In the genomic region with DNA sequence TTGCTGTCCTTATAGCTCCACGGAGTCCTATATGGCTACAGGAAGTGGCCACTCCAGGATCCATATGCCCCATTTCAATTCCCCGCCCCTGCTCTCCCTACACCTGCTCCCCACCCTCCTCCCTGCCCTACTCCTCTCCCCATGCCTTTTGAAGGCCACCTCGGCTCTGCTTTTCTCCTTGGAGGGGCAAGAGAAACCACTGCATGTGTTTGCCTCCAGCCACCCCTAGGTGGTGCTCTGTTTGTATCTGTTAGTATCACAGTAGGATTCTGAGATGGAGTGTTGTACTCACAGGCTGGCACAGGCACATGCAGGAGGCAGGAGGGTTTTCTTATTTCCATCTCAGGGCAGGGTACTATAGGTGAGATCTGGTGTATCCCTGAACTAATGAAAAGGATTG, we compare ENCODE assay signal across 9 mouse cellular contexts.
DNase-seq lines count a peak whose midpoint lies in the region; ATAC-seq and TF ChIP-seq lines count a peak whose summit lies in the region.
"Had no signal": no experiment of that assay in that cellular context is flagged by ENCODE, and none has a peak within 500 bp of the region (broad histone marks: within the 10 kb centered on the region; RNA-seq: fewer than 3 reads in every experiment).

No protein-coding gene starts in this region.

- no peak overlapping the region for H3K4me2 ChIP-seq in liver, embryonic 12.5 days
- H3K4me2 ChIP-seq in forebrain, embryonic 14.5 days (ENCODE audit: low read length): no peak overlapping the region
- no peak overlapping the region for H3K4me2 ChIP-seq in neural tube, embryonic 12.5 days (replicated peaks)
- H3K4me2 ChIP-seq: liver, embryonic 13.5 days had no signal

- H3K9ac ChIP-seq in liver, embryonic 12.5 days: no peak overlapping the region
- no peak overlapping the region for H3K9ac ChIP-seq in forebrain, embryonic 14.5 days (ENCODE audit: low read length)
- no peak overlapping the region for H3K9ac ChIP-seq in neural tube, embryonic 12.5 days
- H3K9ac ChIP-seq: liver, embryonic 13.5 days had no signal

- no peak overlapping the region for H3K4me3 ChIP-seq in liver, embryonic 12.5 days
- H3K4me3 ChIP-seq in forebrain, embryonic 14.5 days (ENCODE audit: low read depth, low read length): no peak overlapping the region
- H3K4me3 ChIP-seq in limb, embryonic 10.5 days: no peak overlapping the region
- no peak overlapping the region for H3K4me3 ChIP-seq in neural tube, embryonic 12.5 days
- H3K4me3 ChIP-seq: liver, embryonic 13.5 days had no signal

- no peaks in the 10 kb centered on the region for H3K27me3 ChIP-seq in liver, embryonic 12.5 days (replicated peaks)
- H3K27me3 ChIP-seq in forebrain, embryonic 14.5 days (replicated peaks; ENCODE audit: control insufficient read depth, insufficient read depth, low read length): no peaks in the 10 kb centered on the region
- H3K27me3 ChIP-seq in limb, embryonic 10.5 days (ENCODE audit: low read depth, poor library complexity, severe bottlenecking): no peaks in the 10 kb centered on the region
- no peaks in the 10 kb centered on the region for H3K27me3 ChIP-seq in neural tube, embryonic 12.5 days (replicated peaks)
- H3K27me3 ChIP-seq: liver, embryonic 13.5 days had no signal

- H3K9me3 ChIP-seq in liver, embryonic 12.5 days (replicated peaks): no peaks in the 10 kb centered on the region
- no peaks in the 10 kb centered on the region for H3K9me3 ChIP-seq in forebrain, embryonic 14.5 days (replicated peaks; ENCODE audit: control insufficient read depth, low read length)
- H3K9me3 ChIP-seq in limb, embryonic 10.5 days (replicated peaks): no peaks in the 10 kb centered on the region
- H3K9me3 ChIP-seq in neural tube, embryonic 12.5 days: no peaks in the 10 kb centered on the region
- H3K9me3 ChIP-seq: liver, embryonic 13.5 days had no signal

- no peak overlapping the region for H3K27ac ChIP-seq in liver, embryonic 12.5 days
- no peak overlapping the region for H3K27ac ChIP-seq in forebrain, embryonic 14.5 days (ENCODE audit: low read depth, low read length)
- no peak overlapping the region for H3K27ac ChIP-seq in limb, embryonic 10.5 days
- H3K27ac ChIP-seq in neural tube, embryonic 12.5 days: no peak overlapping the region
- H3K27ac ChIP-seq: liver, embryonic 13.5 days had no signal

- no peaks in the 10 kb centered on the region for H3K36me3 ChIP-seq in liver, embryonic 12.5 days
- no peaks in the 10 kb centered on the region for H3K36me3 ChIP-seq in forebrain, embryonic 14.5 days (ENCODE audit: control insufficient read depth, insufficient read depth, low read length)
- no peaks in the 10 kb centered on the region for H3K36me3 ChIP-seq in limb, embryonic 10.5 days
- no peaks in the 10 kb centered on the region for H3K36me3 ChIP-seq in neural tube, embryonic 12.5 days
- H3K36me3 ChIP-seq: liver, embryonic 13.5 days had no signal

- peak; percentile 38 for DNase-seq in liver
- peak; percentile 71 for DNase-seq in brain, embryonic 14.5 days (ENCODE audit: low read depth)
- DNase-seq in forebrain, embryonic 14.5 days (ENCODE audit: low spot score): peak; percentile 73
- peak; percentile 18 to 54 for DNase-seq in kidney, adult 8-10 months
- DNase-seq in limb, embryonic 10.5 days (ENCODE audit: low spot score): peak; percentile 47
- DNase-seq in thymus, postnatal 0 days (ENCODE audit: low spot score): peak; percentile 44
- DNase-seq: liver, embryonic 13.5 days had no signal

- ATAC-seq in liver, embryonic 12.5 days: no peak
- ATAC-seq in forebrain, embryonic 14.5 days: peak; percentile 60; the same call in 1 of the 2 replicates
- ATAC-seq in neural tube, embryonic 12.5 days (ENCODE audit: low FRiP score, low read depth): 0 out of 2 replicates have a peak, but pooled peaks have one; percentile 25

- H3K4me1 ChIP-seq in liver, embryonic 12.5 days: no peaks in the 10 kb centered on the region
- no peaks in the 10 kb centered on the region for H3K4me1 ChIP-seq in forebrain, embryonic 14.5 days (ENCODE audit: control insufficient read depth, insufficient read depth, low read length)
- no peaks in the 10 kb centered on the region for H3K4me1 ChIP-seq in limb, embryonic 10.5 days
- no peaks in the 10 kb centered on the region for H3K4me1 ChIP-seq in neural tube, embryonic 12.5 days
- H3K4me1 ChIP-seq: liver, embryonic 13.5 days had no signal

- peak; percentile 76; the same call in 1 of the 2 replicates for TF ChIP-seq CTCF in brain, embryonic 14.5 days (IDR thresholded peaks at IDR 0.05; ENCODE audit: borderline replicate concordance, extremely low read depth, insufficient read depth, insufficient read length)

- no peak for TF ChIP-seq POLR2A in brain, embryonic 14.5 days (IDR thresholded peaks at IDR 0.05; ENCODE audit: borderline replicate concordance, extremely low read depth, insufficient read depth, insufficient read length, poor library complexity, severe bottlenecking)

- 30% methylated on average over 3 of the region's 3 CpGs for WGBS in liver, embryonic 12.5 days (ENCODE audit: insufficient replicate concordance)
- 41% methylated on average over 3 of the region's 3 CpGs for WGBS in forebrain, embryonic 14.5 days
- WGBS in limb, embryonic 10.5 days: 45% methylated on average over 3 of the region's 3 CpGs
- 49% methylated on average over 3 of the region's 3 CpGs for WGBS in neural tube, embryonic 12.5 days
